Mouse (Mus musculus) right cerebral cortex, postnatal 10 days (tissue): ENCODE data around the gene Numa1.
"Not testable (repeated sequence)": the region's sequence is repeated elsewhere in the genome, so short reads cannot be mapped to it uniquely, and the experiment has no call there.

Source experiments
- DNase-seq, 2 experiments: peaks; one replicate each; pipeline ENCODE4 v3.0.0; 2021; ENCODE audit warnings: low spot score in 2 of 2

Gene Numa1

GRCm38 (mm10) chr7:102048524-102048923 lies 114.6 kb downstream of the Numa1 start:
- not testable (repeated sequence) for DNase-seq

GRCm38 (mm10) chr7:102061353-102061752 lies 127.4 kb downstream of the Numa1 start:
- DNase-seq, result no peak

GRCm38 (mm10) chr7:102062203-102062602 lies 128.3 kb downstream of the Numa1 start:
- DNase-seq, result no peak

GRCm38 (mm10) chr7:102063891-102064290 lies 130.0 kb downstream of the Numa1 start:
- no peak for DNase-seq
